Comparison of ENCODE assay signal across 12 mouse cellular contexts in genomic region chr10:110372724-110373455, GRCm38 (mm10).
DNase-seq lines count a peak whose midpoint lies in the region; ATAC-seq lines count a peak whose summit lies in the region.
"Had no signal": no experiment of that assay in that cellular context is flagged by ENCODE, and none has a peak within 500 bp of the region (broad histone marks: within the 10 kb centered on the region; RNA-seq: fewer than 3 reads in every experiment).

No protein-coding gene starts in this region.

- WGBS in lung, embryonic 16.5 days = 53% methylated on average over 11 of the region's 11 CpGs
- 28% methylated on average over 11 of the region's 11 CpGs for WGBS in hindbrain, embryonic 14.5 days
- 30% methylated on average over 11 of the region's 11 CpGs for WGBS in neural tube, embryonic 15.5 days

- no peaks in the 10 kb centered on the region for H3K27me3 ChIP-seq in lung, embryonic 16.5 days (ENCODE audit: control insufficient read depth, insufficient read depth, low read depth, low read length)
- no peaks in the 10 kb centered on the region for H3K27me3 ChIP-seq in hindbrain, embryonic 14.5 days (ENCODE audit: control insufficient read depth, insufficient read depth, low read length)
- no peaks in the 10 kb centered on the region for H3K27me3 ChIP-seq in neural tube, embryonic 15.5 days (replicated peaks)
- H3K27me3 ChIP-seq: limb, embryonic 15.5 days; Patski had no signal

- H3K27ac ChIP-seq in lung, embryonic 16.5 days (ENCODE audit: low read length) = no peak overlapping the region
- H3K27ac ChIP-seq in hindbrain, embryonic 14.5 days = peak overlapping the region; percentile 76
- peak overlapping the region; percentile 69 for H3K27ac ChIP-seq in neural tube, embryonic 15.5 days (replicated peaks)
- H3K27ac ChIP-seq: limb, embryonic 15.5 days had no signal

- peak; percentile 61 for DNase-seq in heart, adult 11 months
- no peak for DNase-seq in heart, adult 18-20 months
- no peak for DNase-seq in lung, postnatal 36 days
- DNase-seq in hindbrain, embryonic 14.5 days (ENCODE audit: low spot score) = peak; percentile 47
- DNase-seq in right cerebral cortex, adult 18-20 months = no peak
- no peak for DNase-seq in frontal cortex, adult 2 months (ENCODE audit: extremely low spot score in 1 of 2, low spot score in 1 of 2)
- DNase-seq: adrenal gland, adult 2 months; layer of hippocampus, postnatal 36 days had no signal

- 0 out of 2 replicates have a peak, but pooled peaks have one; percentile 56 for ATAC-seq in lung, embryonic 16.5 days (ENCODE audit: low read depth)
- ATAC-seq in hindbrain, embryonic 14.5 days (ENCODE audit: low FRiP score) = peak; percentile 82
- ATAC-seq in neural tube, embryonic 15.5 days (ENCODE audit: low FRiP score) = peak; percentile 74; the same call in 1 of the 2 replicates
- ATAC-seq: Patski had no signal

- H3K4me2 ChIP-seq in lung, embryonic 16.5 days (ENCODE audit: low read depth, low read length) = no peak overlapping the region
- H3K4me2 ChIP-seq in hindbrain, embryonic 14.5 days (replicated peaks) = peak overlapping the region; percentile 19
- H3K4me2 ChIP-seq in neural tube, embryonic 15.5 days = peak overlapping the region; percentile 25; the same call in 1 of the 2 replicates
- H3K4me2 ChIP-seq: limb, embryonic 15.5 days had no signal

- H3K4me3 ChIP-seq in lung, embryonic 16.5 days (ENCODE audit: low read length) = no peak overlapping the region
- no peak overlapping the region for H3K4me3 ChIP-seq in hindbrain, embryonic 14.5 days (replicated peaks; ENCODE audit: low read length)
- H3K4me3 ChIP-seq in neural tube, embryonic 15.5 days (replicated peaks) = no peak overlapping the region
- H3K4me3 ChIP-seq: limb, embryonic 15.5 days had no signal

- no peaks in the 10 kb centered on the region for H3K36me3 ChIP-seq in lung, embryonic 16.5 days (ENCODE audit: control insufficient read depth, insufficient read depth, low read length)
- H3K36me3 ChIP-seq in hindbrain, embryonic 14.5 days (replicated peaks; ENCODE audit: control insufficient read depth, insufficient read depth) = no peaks in the 10 kb centered on the region
- no peaks in the 10 kb centered on the region for H3K36me3 ChIP-seq in neural tube, embryonic 15.5 days
- H3K36me3 ChIP-seq: limb, embryonic 15.5 days had no signal

- H3K4me1 ChIP-seq in lung, embryonic 16.5 days (replicated peaks; ENCODE audit: control insufficient read depth, insufficient read depth, low read length) = no peaks in the 10 kb centered on the region
- H3K4me1 ChIP-seq in hindbrain, embryonic 14.5 days (replicated peaks; ENCODE audit: control insufficient read depth, insufficient read depth, low read length) = peaks cover 23% of the 10 kb centered on the region
- H3K4me1 ChIP-seq in neural tube, embryonic 15.5 days = peaks cover 12% of the 10 kb centered on the region
- H3K4me1 ChIP-seq: limb, embryonic 15.5 days had no signal

- no peak overlapping the region for H3K9ac ChIP-seq in lung, embryonic 16.5 days (ENCODE audit: low read length)
- H3K9ac ChIP-seq in hindbrain, embryonic 14.5 days = peak overlapping the region; percentile 32
- no peak overlapping the region; the same call in 1 of the 2 replicates for H3K9ac ChIP-seq in neural tube, embryonic 15.5 days (replicated peaks)
- H3K9ac ChIP-seq: limb, embryonic 15.5 days had no signal

- no peaks in the 10 kb centered on the region for H3K9me3 ChIP-seq in lung, embryonic 16.5 days (ENCODE audit: control insufficient read depth, low read length)
- no peaks in the 10 kb centered on the region for H3K9me3 ChIP-seq in hindbrain, embryonic 14.5 days (ENCODE audit: control insufficient read depth, low read length)
- no peaks in the 10 kb centered on the region for H3K9me3 ChIP-seq in neural tube, embryonic 15.5 days (replicated peaks)
- H3K9me3 ChIP-seq: limb, embryonic 15.5 days had no signal

Comparison
In these comparisons a context has a peak if more than half of its experiments do, and no peak if none do; other contexts are left out.
1. DNase-seq: peak in heart, adult 11 months (single experiment) and hindbrain, embryonic 14.5 days (single experiment); none in heart, adult 18-20 months (0 of 2), lung, postnatal 36 days (single experiment), right cerebral cortex, adult 18-20 months (single experiment) and frontal cortex, adult 2 months (0 of 2).
2. Peak in every context shown above with its lines, with median percentiles within 50 percentile points of each other: ATAC-seq.